Mouse (Mus musculus) T-helper 2 cell (primary cell): ENCODE data around the gene 4930402H24Rik.

Experiments used
- in situ Hi-C: fragments of 300-600 bp; cut with MboI, MseI; formaldehyde crosslinking; loops from one replicate; pipeline ENCODE4 v1.15.1; 2025; ENCODE audit warnings: high pct_unique_total_duplicates

The 4930402H24Rik gene

DNA sequence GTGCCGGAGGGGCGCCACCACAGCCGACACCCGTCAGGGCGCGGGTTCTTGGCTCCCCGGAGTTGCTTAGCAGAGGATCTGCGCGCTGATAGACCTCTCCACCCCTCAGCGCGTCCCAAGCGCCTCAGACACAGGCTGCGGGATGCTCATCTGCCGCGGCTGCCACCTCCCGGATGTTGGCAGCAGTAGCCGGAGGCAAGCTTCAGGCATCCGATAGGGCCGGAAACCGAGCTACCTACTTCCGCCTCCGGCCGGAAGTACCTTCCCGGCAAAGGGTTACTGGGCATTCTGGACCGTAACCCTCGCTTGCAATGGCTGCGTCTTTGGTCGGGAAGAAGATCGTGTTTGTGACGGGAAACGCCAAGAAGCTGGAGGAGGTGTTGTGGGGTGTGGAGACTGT lies 238.6 kb downstream of the 4930402H24Rik start, which contains the start of gene Itpa:
TSS of gene Itpa (plus strand) at position 52 of the 400 bp plus-strand sequence.
- in situ Hi-C loops = no loop called here

DNA sequence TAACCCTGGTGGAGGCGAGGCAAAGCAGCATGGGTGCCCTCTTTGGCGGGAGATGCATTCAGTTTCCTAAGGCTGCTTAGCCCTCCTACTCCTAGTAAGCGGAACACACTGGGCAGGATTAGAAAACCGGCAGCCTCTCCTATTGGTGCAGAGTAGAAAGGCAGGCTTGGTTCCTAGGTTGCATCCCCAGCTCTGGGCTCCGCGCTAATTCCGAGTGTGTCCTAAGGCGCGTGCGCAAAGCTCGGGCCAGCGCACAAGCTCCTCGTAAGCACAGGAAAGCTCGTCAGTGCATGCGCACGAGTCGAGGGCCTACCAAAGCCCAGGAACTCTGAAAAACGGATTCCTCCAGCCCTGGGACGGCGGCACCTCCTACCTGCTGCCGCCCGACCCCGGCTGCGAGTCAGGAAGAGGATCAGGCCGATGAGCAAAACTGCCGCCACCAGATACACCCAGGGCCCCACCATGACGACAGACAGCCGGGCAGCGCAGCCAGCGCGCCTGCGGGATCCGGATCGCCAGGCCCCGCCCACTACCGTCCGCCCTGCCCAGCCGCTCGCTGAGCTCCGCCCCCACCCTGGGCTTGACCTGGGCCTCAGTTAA lies 242.0 kb downstream of the 4930402H24Rik start, which contains the start of gene Ddrgk1:
TSS of gene Ddrgk1 (minus strand) at position 558 of the 600 bp plus-strand sequence.
- in situ Hi-C loops = no loop called here

DNA sequence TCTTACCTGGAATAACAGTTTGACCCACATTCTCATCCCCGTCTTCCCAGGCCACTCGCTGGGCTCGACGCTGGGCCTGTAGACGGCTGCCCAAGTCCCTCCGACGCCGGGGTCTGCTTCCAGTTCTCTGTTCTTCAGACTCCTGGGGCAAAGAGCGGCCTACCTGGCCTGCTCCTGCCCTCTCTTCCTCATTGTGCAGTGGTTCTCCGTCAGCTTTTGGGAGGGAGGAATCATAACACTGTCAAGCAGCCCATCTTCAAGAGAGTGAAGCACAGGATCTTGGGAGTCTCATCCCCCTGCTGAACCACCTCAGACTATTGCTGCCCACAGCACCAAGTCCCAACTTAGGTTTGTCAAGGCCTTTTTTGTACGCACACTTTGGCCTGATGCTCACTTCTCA lies 242.9 kb downstream of the 4930402H24Rik start:
- in situ Hi-C loops = no loop called here

DNA sequence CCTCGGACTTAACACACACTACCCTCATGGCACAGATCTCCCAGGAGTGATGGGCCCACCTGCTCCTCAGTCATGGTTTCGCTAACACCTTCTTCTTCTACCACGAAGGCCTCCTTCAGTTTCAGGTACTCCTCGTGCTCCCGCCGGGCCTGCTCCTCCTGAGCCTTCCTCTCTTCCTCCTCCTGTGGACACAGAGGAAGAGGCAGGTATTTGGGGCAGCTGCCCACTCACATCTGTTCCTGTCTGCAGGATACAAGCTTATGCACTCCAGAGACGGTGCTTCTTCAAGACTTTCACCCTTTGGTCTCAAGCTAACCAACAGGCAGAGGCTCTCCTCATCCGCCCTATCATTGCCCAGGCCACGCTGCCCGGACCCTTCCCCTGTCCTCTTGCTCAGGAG lies 247.7 kb downstream of the 4930402H24Rik start:
- in situ Hi-C loops = no loop called here

DNA sequence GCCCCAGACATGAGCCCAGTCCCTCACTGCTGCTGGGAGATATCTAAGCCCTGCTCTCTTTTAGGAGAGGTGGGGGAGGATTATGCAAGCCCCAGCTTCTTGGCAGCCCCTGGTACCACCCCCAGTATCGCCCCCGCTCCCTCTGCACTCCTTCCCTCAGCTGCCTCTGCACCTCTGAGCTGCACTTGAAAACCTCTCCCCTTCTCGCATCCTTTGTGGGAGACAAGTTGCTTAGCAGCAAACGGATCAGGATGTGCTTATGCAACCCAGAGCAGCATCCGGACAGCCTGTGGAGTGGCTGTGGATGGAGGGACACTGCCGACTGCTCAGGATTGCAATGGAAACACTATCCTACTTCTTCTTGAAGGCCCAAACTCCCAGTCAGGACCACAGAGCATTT lies 248.7 kb downstream of the 4930402H24Rik start:
- in situ Hi-C loops = no loop called here

DNA sequence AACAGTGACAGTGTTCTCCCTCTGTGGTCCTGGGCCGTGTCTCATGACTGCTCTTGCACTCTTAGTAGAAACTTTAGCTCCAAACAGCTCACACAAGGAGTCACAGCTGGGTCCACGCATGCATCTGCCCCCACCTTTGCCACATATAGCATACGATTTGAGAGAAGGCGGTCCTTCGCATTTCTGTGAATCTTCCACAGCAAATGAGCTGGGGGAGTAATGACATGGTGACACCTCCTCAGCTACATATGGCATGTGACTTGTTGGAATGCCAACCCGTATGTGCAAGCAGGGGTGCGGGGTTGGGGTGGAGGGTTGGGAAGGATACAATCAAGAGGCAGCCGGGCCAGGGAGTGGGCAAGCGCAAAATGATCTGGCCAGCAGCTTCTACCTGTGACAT lies 249.7 kb downstream of the 4930402H24Rik start:
- in situ Hi-C loops = no loop called here
